Mouse (Mus musculus) kidney, postnatal 4 days (tissue): Measurements from ENCODE around the gene Ulk4.
A peak's percentile ranks its signal among the peaks of the same experiment; 100 is the strongest.

Experiments used
- DNase-seq, 2 experiments: peaks; one replicate each; pipeline ENCODE4 v3.0.0; 2021; ENCODE audit warnings: mixed read lengths in 2 of 2

Ulk4 gene

DNA sequence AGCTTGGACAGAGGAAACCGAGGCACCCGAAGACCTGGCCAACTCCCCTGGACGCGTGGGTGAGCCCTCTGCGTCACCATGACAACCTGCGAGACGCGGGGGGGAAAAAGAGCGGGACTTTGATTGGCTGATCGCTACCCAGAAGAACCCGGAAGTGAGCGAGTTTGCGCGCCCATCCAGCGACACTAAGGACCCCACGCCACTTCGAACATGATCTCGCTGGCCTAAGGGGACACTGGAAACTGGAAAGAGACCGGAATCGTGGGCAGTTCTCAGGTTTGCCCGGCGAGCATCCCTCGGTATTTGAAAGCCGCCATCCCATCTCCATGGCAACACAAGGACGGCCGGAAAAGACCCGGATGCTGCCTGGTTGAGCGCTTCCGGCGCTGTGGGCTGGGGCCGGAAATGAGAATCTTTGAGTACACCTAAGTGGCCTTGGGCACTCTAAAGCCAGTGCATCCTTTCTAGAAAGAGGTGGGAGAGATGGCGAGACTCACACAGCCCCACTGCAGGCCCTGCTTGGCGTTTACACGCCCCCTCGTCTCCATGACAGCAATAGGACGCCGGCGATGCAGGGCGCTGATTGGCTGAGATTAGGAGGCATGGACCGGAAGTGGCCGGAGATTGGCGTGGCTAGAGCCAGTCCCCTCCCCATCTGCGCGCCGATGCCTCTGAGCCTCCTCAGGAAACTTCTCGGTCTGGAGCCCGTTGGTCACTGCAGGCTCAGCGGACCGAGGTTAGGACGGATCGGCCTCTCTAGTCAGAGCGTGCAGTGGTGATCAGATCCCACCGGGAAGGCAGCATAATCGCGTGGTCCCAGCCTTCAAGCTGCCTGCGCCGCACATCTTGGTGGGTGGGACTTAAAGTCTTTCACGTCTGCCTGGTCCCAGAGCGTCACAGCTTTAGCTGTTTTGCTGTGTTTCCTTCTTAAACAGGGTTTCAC is at the start of gene Ulk4:
TSS of gene Ulk4 (minus strand) at position 80 of the 943 bp plus-strand sequence.
- peak; percentile 94 to 96 for DNase-seq

DNA sequence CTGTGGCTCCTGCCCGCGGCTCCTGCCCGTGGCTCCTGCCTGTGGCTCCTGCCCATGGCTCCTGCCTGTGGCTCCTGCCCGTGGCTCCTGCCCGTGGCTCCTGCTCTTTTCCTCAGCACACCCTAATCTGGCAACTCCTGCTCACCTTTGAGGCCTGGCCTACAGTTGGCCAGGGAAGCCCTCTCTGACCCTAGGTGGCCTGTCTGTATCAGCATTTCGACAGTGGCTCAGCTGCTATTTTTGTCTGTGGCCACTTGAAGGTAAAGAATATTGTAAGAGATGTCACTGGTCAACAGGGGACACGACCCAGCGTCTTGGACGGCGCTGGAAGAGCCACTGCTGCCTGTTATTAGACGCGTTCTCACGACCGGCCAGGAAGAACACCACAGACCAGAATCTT is 45.0 kb upstream of the Ulk4 start:
- no peak for DNase-seq

DNA sequence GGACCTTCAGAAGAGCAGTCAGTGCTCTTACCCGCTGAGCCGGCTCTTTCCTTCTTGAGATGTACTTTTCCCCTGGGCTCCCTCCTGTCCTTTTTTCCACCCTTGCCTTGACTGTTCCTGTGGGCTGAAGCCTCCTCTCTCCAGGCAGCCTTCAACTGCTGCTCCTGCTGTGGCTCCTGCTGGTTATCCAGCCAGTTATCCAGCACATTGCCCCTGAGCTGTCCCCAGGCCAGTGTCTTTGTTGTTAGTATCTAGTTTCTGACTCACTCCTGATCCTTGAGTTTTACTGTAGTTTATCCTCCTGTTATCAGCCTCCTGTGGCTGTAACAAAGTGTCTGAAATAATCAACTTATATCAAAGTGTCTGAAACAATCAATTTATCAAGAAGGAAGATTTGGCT is 44.1 kb upstream of the Ulk4 start:
- DNase-seq = no peak

DNA sequence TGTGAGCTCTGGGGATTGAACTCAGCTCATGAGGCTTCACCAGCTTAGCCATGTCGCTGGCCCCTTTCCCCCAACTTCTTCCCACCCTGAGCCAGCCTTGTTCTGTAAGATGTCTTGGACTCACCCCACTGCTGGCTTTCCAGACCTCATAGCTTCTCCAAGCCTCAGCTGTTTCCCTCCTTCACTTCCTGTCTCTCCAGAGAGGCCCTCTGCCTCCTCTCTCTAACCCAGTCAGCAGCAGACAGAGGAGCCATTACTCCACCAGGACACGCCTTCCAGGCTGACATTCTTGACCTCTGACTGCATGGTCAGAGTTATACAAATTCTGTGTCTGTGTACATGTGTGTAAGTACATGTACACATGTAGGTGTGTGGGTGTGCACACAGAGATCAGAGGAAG is 43.4 kb upstream of the Ulk4 start:
- DNase-seq = peak in 1 of 2 experiments; percentile 16

DNA sequence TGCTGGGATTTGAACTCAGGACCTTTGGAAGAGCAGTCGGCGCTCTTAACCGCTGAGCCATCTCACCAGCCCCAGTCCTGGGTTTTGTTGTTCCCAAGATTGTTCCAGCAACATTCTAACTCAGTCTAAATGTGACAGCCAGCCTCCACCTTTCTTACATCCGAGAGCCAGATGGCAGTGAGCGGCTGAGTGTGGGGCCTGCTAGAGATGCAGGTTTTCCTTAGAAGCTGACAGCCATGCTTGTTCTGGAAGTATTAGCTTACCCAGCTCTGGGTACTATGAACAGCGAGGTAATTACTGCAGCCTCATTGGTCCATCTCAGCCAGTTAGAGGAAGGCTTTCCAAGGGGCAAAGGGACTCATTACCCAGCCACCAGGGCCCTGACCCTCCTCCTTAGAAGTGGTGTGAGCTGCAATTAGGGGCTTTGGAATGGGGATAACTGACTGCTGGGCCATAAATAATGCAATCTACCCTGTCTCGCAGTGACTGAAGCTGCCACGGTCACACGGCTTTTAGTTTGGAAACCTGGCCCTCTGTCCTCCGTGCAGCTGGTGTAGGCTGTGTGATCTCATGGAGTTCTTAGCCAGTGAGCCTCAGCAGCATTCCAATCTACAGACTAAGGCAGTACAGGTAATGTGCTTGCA is 42.4 kb upstream of the Ulk4 start:
- peak in 1 of 2 experiments; percentile 17 for DNase-seq

DNA sequence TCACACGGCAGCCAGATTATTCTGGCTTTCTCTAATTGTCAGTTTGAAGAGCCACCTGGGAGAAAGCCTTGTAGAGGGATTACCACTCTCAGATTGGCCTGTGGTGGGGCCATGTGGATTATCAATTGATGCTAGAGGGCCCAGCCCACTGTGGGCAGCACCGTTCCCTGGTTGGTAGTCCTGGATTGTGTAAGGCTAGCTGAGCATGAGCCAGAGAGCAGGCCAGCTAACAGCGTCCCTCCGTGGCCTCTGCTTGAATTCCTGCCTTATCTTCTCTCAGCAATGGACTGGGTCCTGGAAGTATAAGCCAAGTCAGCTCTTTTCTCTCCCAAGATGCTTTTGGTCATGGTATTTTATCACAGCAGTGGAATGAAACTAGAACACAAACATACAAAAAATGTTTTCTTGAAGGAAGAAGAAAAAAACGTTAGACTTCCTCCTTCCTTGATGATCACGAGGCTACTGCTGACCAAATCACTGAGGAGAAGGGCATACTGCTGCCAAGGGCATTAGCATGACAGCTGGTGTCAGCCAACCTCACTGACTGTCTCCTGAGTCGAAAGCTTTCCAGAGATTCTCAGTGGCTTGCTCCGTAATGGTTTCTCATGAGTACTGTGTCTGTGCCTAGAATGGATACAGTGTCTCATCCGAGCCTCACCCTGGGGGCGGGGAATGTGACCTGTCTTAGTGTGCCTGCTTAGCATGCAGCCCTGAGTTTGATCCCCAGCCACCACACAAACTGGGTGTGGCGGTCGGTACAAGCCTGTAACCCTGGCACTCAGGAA is 39.8 kb upstream of the Ulk4 start:
- peak in 1 of 2 experiments; percentile 34 for DNase-seq

DNA sequence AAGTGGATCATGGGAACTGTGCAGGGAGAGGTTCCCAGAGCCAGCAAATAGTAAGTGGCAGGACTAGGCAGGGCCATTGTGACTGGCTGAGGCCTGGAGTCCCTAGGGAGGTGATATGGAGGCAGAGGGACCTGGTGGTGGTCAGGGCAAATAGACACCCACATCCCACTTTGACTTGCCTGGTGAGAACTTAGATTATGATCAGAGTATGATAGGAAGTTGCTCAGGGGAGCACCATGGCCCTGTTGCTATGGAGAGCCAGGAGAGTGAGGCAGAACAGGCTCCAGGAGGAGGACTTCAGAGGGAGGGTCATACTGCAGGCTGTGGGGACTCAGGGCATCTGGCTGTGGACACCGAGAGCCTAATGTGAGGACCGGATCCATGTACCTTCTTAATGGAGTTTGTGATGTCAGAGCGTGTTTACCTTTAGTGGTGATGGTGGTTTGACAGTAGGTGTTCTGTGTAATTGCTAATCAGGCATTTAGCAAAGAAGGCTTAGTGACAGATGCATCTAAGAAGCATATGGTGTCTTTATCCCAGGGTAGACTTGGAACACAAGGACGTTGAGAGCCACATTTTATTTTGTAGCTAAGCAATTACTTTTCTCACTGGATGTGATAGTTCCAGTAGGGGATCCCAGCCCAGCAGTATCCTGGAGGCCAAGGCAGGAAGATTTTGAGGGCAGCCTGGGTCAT is 39.1 kb upstream of the Ulk4 start:
- DNase-seq = no peak

DNA sequence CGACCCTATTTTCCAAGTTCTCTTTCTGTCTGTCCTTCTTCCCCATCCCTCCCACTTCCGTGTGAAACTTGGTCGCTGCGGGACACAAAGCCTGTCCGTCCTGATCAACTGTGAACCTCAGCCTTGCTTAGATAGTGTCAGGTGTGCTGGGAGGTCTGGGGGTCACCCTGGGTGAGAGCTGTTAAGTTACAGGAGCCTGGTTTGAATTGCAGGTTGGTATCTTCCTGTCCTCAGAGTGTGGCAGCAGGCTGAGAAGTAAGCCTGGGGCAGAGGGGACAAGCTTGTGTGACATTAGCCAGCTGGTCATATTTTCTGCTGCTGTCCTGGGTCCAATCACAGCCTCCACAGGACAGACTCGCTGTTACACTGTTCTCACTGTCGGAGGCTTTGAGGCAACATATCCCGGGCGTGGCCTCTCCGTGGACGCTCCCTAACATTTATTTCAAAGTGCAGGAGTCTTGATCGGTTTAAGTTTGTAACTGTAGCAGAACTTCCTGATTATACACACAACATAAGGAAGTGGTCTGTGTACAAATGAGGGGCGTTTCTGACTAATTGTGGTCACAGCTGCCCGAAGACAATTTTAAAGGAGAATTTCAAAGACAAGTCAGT is 37.6 kb upstream of the Ulk4 start:
- peak; percentile 59 to 66 for DNase-seq

DNA sequence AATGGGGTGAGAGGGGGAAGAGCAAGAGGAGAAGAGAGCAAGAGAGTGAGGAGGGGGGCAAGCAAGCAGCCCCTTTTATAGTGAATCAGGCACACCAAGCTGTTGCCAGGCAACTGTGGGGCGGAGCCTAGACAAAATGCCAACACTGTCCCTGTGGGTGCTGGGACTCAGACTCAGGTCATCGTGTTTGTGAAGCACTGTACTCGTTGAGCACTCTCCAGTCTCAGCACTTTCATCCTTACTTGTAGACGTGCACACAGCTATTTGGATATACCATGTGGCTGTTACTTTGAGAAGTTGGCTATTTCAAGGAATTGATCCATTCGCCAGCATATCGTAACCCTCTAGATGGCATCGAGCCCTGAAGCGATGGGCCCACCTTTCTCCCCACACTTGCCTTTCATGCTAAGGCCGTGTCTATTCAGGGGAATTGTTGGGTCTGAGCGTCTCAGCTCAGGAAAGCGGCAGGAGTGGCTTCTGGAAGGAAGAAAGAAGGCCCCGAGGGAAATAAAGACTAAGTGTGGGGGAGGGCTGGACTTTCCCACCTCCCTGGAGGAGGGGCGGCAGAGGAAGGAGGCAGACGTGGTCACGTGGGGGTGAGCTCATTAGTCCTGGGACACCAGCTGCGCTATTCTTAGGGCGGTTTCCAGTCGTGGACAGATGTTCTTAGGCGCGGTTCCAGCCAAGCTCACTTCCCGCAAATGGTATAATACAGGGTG is 36.8 kb upstream of the Ulk4 start:
- DNase-seq = peak; percentile 85 to 91

DNA sequence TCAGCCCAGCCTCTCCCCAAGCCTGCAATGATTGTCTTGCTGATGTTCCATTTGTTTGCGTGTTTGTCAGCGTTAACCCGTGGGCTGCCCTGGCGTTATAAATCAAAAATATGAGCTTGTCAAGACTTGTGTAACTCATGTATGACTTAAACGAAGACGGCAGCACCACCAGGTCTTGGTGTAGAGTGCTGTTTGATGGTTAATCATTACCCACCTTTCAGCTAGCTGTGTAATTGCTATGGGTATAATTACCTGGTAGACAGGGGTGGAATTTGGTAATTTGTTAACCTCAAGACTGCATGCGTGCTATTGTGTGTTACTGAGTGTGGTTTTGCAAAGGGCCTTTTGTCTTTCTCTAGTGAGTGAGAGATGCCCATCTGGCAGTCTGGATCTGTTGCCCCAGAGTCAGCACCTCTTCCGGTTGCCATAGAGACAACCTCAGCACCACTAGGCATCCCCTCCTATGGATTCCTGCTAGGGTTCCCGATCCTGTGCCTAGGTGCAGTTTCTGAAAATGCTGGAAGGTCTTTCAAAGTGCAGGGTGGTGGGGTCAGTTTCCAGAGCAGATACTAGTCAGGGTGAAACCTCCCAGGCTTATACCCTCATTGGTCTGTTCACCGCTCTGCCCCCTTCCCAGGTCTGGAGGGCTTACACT is 35.4 kb upstream of the Ulk4 start:
- DNase-seq = peak in 1 of 2 experiments; percentile 69

DNA sequence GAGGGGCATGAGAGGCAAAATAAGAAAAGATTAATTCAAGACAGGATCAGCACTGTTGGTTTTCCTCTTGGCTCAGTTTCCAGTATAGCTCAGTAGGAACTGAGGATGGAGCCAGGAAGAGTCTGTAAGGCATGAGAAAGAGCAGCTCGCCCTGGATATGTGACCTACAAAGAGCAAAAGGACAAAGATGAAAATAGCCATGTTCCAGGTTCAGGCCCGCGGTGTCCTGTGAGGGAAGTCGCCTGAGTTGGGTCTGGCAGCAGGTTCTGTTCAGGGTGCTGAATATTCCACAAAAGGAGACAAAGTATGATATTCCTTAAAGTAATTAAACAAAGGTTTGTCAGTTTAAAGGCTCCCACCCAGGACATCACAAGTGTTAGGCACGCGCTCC is 34.8 kb upstream of the Ulk4 start:
- DNase-seq = no peak

DNA sequence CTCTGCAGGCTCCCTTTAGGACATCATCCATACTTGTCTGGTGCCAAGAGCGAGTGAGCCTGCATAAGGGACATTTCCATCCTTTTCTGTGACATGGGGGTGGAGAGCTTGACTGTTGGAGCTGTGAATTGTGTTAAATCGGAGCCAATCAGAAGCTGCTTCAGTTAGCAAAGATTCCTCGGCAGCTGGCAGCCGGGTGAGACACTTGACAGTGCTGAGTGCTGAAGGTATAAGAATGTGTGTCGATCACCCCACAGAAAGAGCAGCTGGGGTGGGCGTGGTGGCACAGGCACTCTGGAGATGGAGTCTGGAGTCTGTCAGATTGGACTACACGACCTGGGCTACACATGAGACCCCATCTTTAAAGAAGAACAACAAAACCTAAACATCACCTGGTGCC is 33.5 kb upstream of the Ulk4 start:
- DNase-seq = no peak

DNA sequence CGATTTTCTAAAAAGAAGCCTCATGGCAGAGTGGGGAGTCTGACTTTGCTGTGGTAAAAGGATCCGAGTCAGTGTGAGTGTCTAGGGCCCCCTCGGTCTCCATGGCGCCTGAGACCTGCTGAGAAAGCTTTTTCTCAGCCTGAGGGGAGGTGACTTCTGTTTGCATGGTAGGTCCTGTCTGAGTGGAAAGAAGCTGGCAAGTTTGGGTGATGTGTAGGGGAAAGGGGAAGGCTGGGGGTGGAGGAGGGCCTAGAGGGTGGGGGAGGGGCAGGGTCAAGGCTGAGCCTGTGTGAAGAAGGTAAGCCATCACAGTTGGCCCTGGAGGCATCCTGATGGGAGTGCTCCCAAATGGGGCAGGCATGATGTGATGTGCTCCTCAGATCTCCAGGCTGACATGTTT is 32.3 kb upstream of the Ulk4 start:
- DNase-seq = no peak

DNA sequence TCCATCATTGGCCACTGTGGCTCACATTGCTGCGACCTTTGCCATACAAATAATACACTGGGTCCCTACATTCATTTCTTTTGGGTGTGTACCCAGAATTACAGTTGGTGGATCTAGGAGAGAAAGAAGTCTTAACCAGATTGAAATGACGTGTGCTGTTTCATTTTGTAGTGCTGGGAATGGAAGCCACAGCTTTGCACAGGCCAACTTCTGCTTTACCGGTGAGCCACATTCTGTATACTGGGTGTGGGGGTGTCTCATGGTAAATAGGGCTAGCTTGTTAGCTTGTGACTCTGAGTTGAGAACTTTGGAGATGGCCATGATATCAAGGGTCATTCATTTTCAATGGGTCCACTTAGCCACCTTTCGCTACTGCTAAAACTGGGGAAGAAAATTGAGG is 28.5 kb upstream of the Ulk4 start:
- DNase-seq = no peak

DNA sequence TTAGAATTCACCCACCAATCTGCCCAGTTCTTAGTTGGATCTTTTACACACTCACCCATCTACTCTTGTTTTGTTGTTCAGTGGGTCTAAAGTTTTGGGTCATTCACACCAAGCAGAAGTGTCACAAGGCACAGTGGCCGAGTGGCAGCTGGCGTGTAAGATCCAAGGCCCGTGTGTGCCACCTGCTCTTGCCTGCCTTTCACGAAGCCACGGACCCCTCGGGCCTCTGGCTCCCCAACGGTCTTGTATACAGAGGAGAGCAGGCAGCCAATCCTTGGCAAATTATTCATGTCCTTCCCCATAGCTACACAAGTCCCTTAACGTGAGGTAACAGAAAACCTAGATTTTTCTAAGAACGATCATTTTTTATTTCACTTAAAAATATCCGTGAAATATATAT is 27.5 kb upstream of the Ulk4 start:
- no peak for DNase-seq

DNA sequence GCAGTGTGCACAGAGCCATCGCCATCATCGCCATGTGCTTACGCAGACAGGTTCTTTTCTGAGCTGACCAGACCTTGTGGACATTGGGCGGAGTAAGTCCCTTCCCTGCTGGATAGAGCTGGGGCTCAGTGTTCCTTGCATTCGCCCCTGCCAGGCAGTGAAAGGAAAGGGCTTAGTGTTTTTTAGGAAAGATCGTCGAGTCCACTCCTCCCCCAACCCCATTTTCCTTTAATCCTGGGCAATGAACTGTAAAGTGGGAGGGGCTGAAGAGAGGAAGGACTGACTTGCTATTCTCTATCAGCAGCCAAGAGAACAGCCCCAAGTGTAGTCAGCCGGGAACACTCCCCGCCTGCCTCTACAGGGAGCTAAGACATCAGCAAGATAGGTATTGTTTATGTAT is 26.8 kb upstream of the Ulk4 start:
- DNase-seq = no peak

DNA sequence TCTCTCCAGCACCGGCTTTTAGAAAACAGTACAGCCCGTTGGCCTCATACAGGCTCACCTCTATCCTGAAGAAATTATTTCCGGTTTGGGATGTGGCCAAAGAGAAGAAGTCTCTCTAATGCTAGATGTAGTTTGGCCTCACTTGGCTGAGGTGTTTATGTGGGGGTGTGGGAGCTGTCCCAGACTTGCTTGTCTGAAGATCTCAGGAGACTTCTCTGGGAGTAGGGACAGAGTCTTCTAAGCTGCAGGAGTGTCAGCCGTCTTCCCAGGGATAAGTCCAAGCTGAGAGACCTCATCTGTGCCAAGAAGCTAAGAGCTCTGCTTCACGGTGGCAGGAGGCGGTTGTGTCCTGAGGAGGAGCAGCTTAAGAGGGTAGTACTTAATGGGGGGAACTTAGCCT is 26.1 kb upstream of the Ulk4 start:
- DNase-seq = no peak

DNA sequence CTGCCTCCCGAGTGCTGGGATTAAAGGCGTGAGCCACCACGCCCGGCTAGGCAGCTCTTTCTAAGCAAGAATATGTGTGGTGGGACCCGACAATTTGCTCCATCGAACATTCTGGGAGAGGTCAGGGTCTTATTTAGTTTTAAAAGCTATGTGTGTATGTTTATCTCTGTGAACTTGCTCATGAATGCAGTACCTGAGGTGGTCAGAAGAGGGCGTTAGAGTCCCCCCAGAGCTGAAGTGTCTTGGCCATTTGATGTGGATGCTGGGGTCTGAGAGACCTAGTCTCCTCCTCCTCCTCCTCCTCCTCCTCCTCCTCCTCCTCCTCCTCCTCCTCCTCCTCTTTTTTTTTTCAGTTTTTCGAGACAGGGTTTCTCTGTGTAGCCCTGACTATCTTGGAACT is 25.5 kb upstream of the Ulk4 start:
- DNase-seq = no peak

DNA sequence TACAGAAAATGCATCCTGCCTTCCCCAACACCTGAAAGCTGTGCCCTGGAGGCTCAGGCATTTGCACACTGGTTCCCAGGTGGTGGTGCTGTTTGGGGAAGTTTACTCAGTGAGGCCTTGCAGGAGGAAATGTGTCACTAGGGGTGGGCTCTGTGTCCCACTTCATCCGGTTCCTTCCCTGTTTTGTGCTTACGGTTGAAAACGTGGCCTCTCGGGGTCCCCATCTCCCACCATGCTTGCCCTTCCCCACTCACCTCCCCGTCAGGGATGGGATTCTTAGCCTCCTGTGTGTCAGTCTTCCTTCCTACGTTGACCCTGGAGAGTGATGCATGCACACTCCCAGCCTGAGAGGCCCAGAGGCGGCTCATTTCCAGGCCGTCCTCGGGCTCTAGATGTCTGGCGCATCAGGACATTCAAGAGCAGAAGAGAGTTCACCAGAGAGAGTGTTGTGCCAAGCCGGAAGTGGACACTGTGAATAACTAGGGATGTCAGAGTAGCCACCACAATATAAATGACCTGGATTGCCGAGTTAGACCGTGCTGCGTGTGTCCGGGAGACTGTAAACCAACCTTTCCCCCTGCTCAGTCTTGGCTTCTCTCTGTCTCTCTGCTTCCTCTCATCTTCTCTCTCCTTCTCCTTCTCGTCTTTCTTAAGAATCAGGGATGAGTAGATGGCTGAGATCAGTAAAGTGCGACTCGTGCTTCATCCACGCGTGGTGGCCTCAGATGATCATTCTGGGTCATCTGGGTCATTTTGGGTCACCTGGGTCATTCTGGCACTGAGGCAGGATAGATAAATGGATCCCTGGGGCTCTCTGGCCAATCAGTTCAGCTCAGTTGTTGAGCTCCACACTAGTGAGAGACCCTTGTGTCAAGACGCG is 24.3 kb upstream of the Ulk4 start:
- peak in 1 of 2 experiments; percentile 36 for DNase-seq

DNA sequence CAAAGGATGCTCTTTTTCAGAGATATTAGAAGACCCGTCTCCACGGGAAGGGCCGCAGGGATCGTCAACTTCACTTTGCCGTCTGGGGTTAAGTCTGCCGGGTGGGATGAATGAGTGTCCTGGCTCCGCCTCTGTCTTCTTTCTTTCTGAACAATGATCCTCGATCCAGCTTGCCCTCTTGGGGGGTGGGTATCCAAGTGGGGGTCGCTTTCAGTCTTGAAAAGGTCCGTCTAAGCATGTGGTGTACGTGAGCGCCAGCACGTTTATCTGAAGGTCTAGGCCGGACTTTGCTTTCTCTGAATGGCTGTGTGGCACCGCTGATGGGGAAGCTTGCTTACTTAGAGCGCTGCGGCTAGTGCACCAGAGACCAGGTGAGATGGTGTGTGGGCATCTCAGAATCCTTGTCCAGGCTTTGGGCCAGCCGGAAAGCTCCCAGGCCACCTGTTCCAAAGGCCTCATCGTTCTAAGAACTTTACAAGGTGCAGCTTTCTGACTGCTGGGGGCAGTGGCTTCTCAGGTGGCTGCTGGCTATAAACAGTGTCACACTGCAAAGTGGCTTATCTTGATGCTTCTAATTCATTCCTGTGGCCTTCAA is 23.1 kb upstream of the Ulk4 start:
- DNase-seq = no peak
